Mouse (Mus musculus): Measurements from ENCODE around the gene Akr1b10. TPM values are rescaled to one million over a fixed set of nuclear protein-coding genes. Genes with fewer than 3 reads are reported as not detected.
"Not testable (repeated sequence)": the region's sequence is repeated elsewhere in the genome, so short reads cannot be mapped to it uniquely, and the experiment has no call there.

Gene Akr1b10
- total and polyA plus RNA-seq, 3 experiments, result 8.7 to 17.4 TPM; not detected in 1

DNA sequence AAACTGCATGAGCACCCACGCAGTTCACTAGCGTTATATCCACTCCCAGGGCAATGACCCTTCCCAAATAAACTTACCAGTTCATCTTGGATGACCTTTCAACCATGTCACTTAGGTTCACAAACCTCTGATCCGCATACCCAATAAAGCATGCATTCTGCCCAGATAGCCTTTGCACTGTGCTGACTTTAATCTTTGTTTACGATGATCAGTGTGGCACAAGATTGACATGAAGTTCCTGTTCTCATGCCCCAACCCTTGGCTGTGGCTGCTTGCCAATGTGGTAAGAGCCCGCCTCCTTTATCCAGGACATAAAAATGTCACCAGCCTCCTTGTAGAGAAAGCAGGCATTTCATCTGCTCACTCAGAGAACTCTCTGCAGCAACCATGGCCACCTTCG lies 28.0 kb downstream of the Akr1b10 start, which contains the start of gene Akr1b7:
Gene Akr1b7, plus strand, starts transcription at position 312 of the 400 bp plus-strand sequence.
- Histone ChIP-seq H3K9me3 (replicated peaks; ENCODE audit: insufficient read depth, low read length) (no peaks in the 10 kb centered on the region), H3K9ac (ENCODE audit: control insufficient read depth, low read depth, low read length, poor library complexity, severe bottlenecking) (no peak within 1 kb of the TSS), H3K4me3 (ENCODE audit: control insufficient read depth in 1 of 2, insufficient read depth in 1 of 2, low read depth in 2 of 2, low read length in 2 of 2) (no peak within 1 kb of the TSS), H3K36me3 (ENCODE audit: control insufficient read depth in 1 of 2, insufficient read depth in 2 of 2, low read length in 2 of 2) (no peaks in the 10 kb centered on the region; a peak in 1 of 4 replicates), H3K27ac (ENCODE audit: control insufficient read depth, low read depth, low read length) (no peak within 1 kb of the TSS), H3K79me2 (ENCODE audit: control insufficient read depth, insufficient read depth, low read length, poor library complexity) (no peaks in the 10 kb centered on the region), H3K4me1 (ENCODE audit: control insufficient read depth in 1 of 2, insufficient read depth in 2 of 2, low read length in 2 of 2) (peaks cover 0 to 8% of the 10 kb centered on the region in 2 experiments; a peak in 1 of 4 replicates), H3K27me3 (ENCODE audit: control insufficient read depth in 1 of 2, insufficient read depth in 2 of 2, low read length in 2 of 2) (no peaks in the 10 kb centered on the region)
- TF ChIP-seq CHD2 (IDR thresholded peaks at IDR 0.05; ENCODE audit: low read length) (no peak), E2F4 (IDR thresholded peaks at IDR 0.05; ENCODE audit: borderline replicate concordance, low read depth, low read length) (no peak), MAFK (IDR thresholded peaks at IDR 0.05; ENCODE audit: borderline replicate concordance, low read depth, low read length) (no peak), HCFC1 (IDR thresholded peaks at IDR 0.05; ENCODE audit: low read depth, low read length) (no peak), NRF1 (IDR thresholded peaks at IDR 0.05; ENCODE audit: insufficient read depth, low read depth, low read length, poor library complexity, severe bottlenecking) (no peak), CHD1 (IDR thresholded peaks at IDR 0.05; ENCODE audit: low read depth, low read length) (no peak), GATA1 (IDR thresholded peaks at IDR 0.05; ENCODE audit: low read depth, low read length) (no peak), USF2 (IDR thresholded peaks at IDR 0.05; ENCODE audit: borderline replicate concordance in 1 of 2, insufficient read depth in 1 of 2, low read depth in 1 of 2, low read length in 2 of 2) (no peak), UBTF (IDR thresholded peaks at IDR 0.05; ENCODE audit: borderline replicate concordance, insufficient read depth, low read depth, low read length) (no peak)
- peak; percentile 39 for DNase-seq (ENCODE audit: low read depth, low spot score)

GRCm38 (mm10) chr6:34412688-34413087 lies 28.7 kb downstream of the Akr1b10 start:
- DNase-seq (ENCODE audit: low read depth, low spot score), result no peak
- no peak overlapping the region for H3K4me3 ChIP-seq (ENCODE audit: control insufficient read depth in 1 of 2, insufficient read depth in 1 of 2, low read depth in 2 of 2, low read length in 2 of 2)
- H3K27me3 ChIP-seq (ENCODE audit: control insufficient read depth in 1 of 2, insufficient read depth in 2 of 2, low read length in 2 of 2), result no peaks in the 10 kb centered on the region
- H3K9me3 ChIP-seq (replicated peaks; ENCODE audit: insufficient read depth, low read length), result no peaks in the 10 kb centered on the region
- no peak for TF ChIP-seq MYB (IDR thresholded peaks at IDR 0.05; ENCODE audit: low read depth, low read length)
- TF ChIP-seq NRF1 (IDR thresholded peaks at IDR 0.05; ENCODE audit: insufficient read depth, low read depth, low read length, poor library complexity, severe bottlenecking), result no peak
- TF ChIP-seq ZC3H11A (IDR thresholded peaks at IDR 0.05; ENCODE audit: low read depth, low read length), result no peak
- no peak for TF ChIP-seq BHLHE40 (IDR thresholded peaks at IDR 0.05; ENCODE audit: borderline replicate concordance, low read depth, low read length)
- no peak for TF ChIP-seq RAD21 (IDR thresholded peaks at IDR 0.05; ENCODE audit: low read depth, low read length)
- no peak for TF ChIP-seq USF1 (IDR thresholded peaks at IDR 0.05; ENCODE audit: low read depth, low read length)
- no peak for TF ChIP-seq GABPA (IDR thresholded peaks at IDR 0.05; ENCODE audit: low read depth, low read length)
- TF ChIP-seq MYC (IDR thresholded peaks at IDR 0.05; ENCODE audit: low read depth, low read length), result no peak
- TF ChIP-seq CTCF (IDR thresholded peaks at IDR 0.05 in 2 of 3, conservative IDR thresholded peaks at IDR 0.05 in 1 of 3; ENCODE audit: control insufficient read depth in 1 of 3, insufficient read depth in 1 of 3, low read depth in 2 of 3, low read length in 3 of 3, poor library complexity in 1 of 3, severe bottlenecking in 1 of 3), result no peak
- TF ChIP-seq EP300 (IDR thresholded peaks at IDR 0.05; ENCODE audit: low read depth in 1 of 2, low read length in 2 of 2), result no peak
- TF ChIP-seq TBP (IDR thresholded peaks at IDR 0.05; ENCODE audit: low read depth, low read length), result no peak
- TF ChIP-seq POLR2AphosphoS5 (IDR thresholded peaks at IDR 0.05; ENCODE audit: borderline replicate concordance, low read depth, low read length), result no peak
- no peak for TF ChIP-seq RCOR1 (IDR thresholded peaks at IDR 0.05; ENCODE audit: low read depth, low read length)
- TF ChIP-seq MXI1 (IDR thresholded peaks at IDR 0.05; ENCODE audit: low read depth, low read length), result no peak
- no peak for TF ChIP-seq ZNF384 (IDR thresholded peaks at IDR 0.05; ENCODE audit: low read depth, low read length)
- no peak for TF ChIP-seq SIN3A (IDR thresholded peaks at IDR 0.05; ENCODE audit: low read length)
- TF ChIP-seq GATA1 (IDR thresholded peaks at IDR 0.05; ENCODE audit: low read depth, low read length), result no peak
- no peak for TF ChIP-seq ZKSCAN1 (IDR thresholded peaks at IDR 0.05; ENCODE audit: low read depth, low read length)
- H3K79me2 ChIP-seq (ENCODE audit: control insufficient read depth, insufficient read depth, low read length, poor library complexity), result no peaks in the 10 kb centered on the region
- peaks cover 0 to 8% of the 10 kb centered on the region in 2 experiments; a peak in 1 of 4 replicates for H3K4me1 ChIP-seq (ENCODE audit: control insufficient read depth in 1 of 2, insufficient read depth in 2 of 2, low read length in 2 of 2)
- no peak overlapping the region for H3K27ac ChIP-seq (ENCODE audit: control insufficient read depth, low read depth, low read length)
- no peak overlapping the region for H3K9ac ChIP-seq (ENCODE audit: control insufficient read depth, low read depth, low read length, poor library complexity, severe bottlenecking)
- H3K36me3 ChIP-seq (ENCODE audit: control insufficient read depth in 1 of 2, insufficient read depth in 2 of 2, low read length in 2 of 2), result no peaks in the 10 kb centered on the region; a peak in 1 of 4 replicates

DNA sequence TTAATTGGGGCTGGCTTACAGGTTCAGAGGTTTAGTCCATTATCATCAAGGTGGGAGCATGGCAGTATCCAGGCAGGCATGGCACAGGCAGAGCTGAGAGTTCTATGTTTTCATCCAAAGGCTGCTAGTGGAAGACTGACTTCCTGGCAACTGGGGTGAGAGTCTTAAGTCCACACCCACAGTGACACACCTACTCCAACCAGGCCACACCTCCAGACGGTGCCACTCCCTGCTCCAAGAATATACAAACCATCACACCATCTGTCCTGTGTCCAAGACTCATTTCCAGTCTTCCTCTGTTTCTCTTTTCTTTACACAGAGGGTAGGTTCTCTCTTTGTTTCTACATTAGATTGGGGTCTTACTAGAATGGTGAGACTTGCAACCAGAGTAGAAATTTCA lies 29.4 kb downstream of the Akr1b10 start:
- not testable (repeated sequence) for H3K9me3 ChIP-seq (replicated peaks; ENCODE audit: insufficient read depth, low read length); H3K27me3 ChIP-seq (ENCODE audit: control insufficient read depth in 1 of 2, insufficient read depth in 2 of 2, low read length in 2 of 2); H3K27ac ChIP-seq (ENCODE audit: control insufficient read depth, low read depth, low read length); H3K36me3 ChIP-seq (ENCODE audit: control insufficient read depth in 1 of 2, insufficient read depth in 2 of 2, low read length in 2 of 2); DNase-seq (ENCODE audit: low read depth, low spot score); H3K4me3 ChIP-seq (ENCODE audit: control insufficient read depth in 1 of 2, insufficient read depth in 1 of 2, low read depth in 2 of 2, low read length in 2 of 2); H3K79me2 ChIP-seq (ENCODE audit: control insufficient read depth, insufficient read depth, low read length, poor library complexity); H3K9ac ChIP-seq (ENCODE audit: control insufficient read depth, low read depth, low read length, poor library complexity, severe bottlenecking); H3K4me1 ChIP-seq (ENCODE audit: control insufficient read depth in 1 of 2, insufficient read depth in 2 of 2, low read length in 2 of 2)

Data from MEL (cell line).